Mouse (Mus musculus): ENCODE results near the gene Flna. TPM values are rescaled to one million over a fixed set of nuclear protein-coding genes. Genes with fewer than 3 reads are reported as not detected.

Flna gene
- polyA plus RNA-seq, 1 experiment from 2014 or later: 253 TPM

Small RNA genes within 50 kb of the gene (microRNA-seq; reads per million reads assigned to microRNA genes)
- not detected for gene Mir7091

Other genes starting within 250 kb of the Flna start
- gene Irak1, start 225.9 kb downstream of the Flna start, polyA plus RNA-seq (2016; fragmentation: Nextera tagmentation; extraction: Ambion mirVana): 53.9 and 58.2 TPM in 2 replicates
- not detected in 2 replicates for gene Opn1mw, start 122.4 kb downstream of the Flna start, polyA plus RNA-seq (2016; fragmentation: Nextera tagmentation; extraction: Ambion mirVana)
- 14.9 and 16.7 TPM in 2 replicates for gene Mecp2, start 114.5 kb downstream of the Flna start, polyA plus RNA-seq (2016; fragmentation: Nextera tagmentation; extraction: Ambion mirVana)
- gene Tex28, start 82.0 kb downstream of the Flna start, polyA plus RNA-seq (2016; fragmentation: Nextera tagmentation; extraction: Ambion mirVana): not detected in 2 replicates
- 0.10 and 0.18 TPM in 2 replicates for gene Tktl1, start 72.6 kb downstream of the Flna start, polyA plus RNA-seq (2016; fragmentation: Nextera tagmentation; extraction: Ambion mirVana)
- gene Emd, start 4.9 kb upstream of the Flna start, polyA plus RNA-seq (2016; fragmentation: Nextera tagmentation; extraction: Ambion mirVana): 17.0 and 18.2 TPM in 2 replicates
- gene Rpl10, start 21.0 kb upstream of the Flna start, polyA plus RNA-seq (2016; fragmentation: Nextera tagmentation; extraction: Ambion mirVana): 520 and 550 TPM in 2 replicates
- 80.2 and 85.6 TPM in 2 replicates for gene Taz, start 32.1 kb upstream of the Flna start, polyA plus RNA-seq (2016; fragmentation: Nextera tagmentation; extraction: Ambion mirVana)
- gene Dnase1l1, start 32.5 kb upstream of the Flna start, polyA plus RNA-seq (2016; fragmentation: Nextera tagmentation; extraction: Ambion mirVana): 6.3 and 6.5 TPM in 2 replicates
- 140 and 143 TPM in 2 replicates for gene Atp6ap1, start 47.3 kb upstream of the Flna start, polyA plus RNA-seq (2016; fragmentation: Nextera tagmentation; extraction: Ambion mirVana)
- gene Gdi1, start 55.2 kb upstream of the Flna start, polyA plus RNA-seq (2016; fragmentation: Nextera tagmentation; extraction: Ambion mirVana): 697 and 732 TPM in 2 replicates
- 62.3 and 65.8 TPM in 2 replicates for gene Fam50a, start 63.2 kb upstream of the Flna start, polyA plus RNA-seq (2016; fragmentation: Nextera tagmentation; extraction: Ambion mirVana)
- gene Plxna3, start 79.2 kb upstream of the Flna start, polyA plus RNA-seq (2016; fragmentation: Nextera tagmentation; extraction: Ambion mirVana): 48.6 and 51.8 TPM in 2 replicates
- 90.1 and 94.4 TPM in 2 replicates for gene Lage3, start 103.8 kb upstream of the Flna start, polyA plus RNA-seq (2016; fragmentation: Nextera tagmentation; extraction: Ambion mirVana)
- gene Ubl4a, start 123.4 kb upstream of the Flna start, polyA plus RNA-seq (2016; fragmentation: Nextera tagmentation; extraction: Ambion mirVana): 56.7 and 63.1 TPM in 2 replicates
- 10.1 and 10.5 TPM in 2 replicates for gene Slc10a3, start 123.5 kb upstream of the Flna start, polyA plus RNA-seq (2016; fragmentation: Nextera tagmentation; extraction: Ambion mirVana)
- gene Fam3a, start 143.5 kb upstream of the Flna start, polyA plus RNA-seq (2016; fragmentation: Nextera tagmentation; extraction: Ambion mirVana): 32.1 and 33.7 TPM in 2 replicates
- gene Ikbkg, start 143.5 kb upstream of the Flna start, polyA plus RNA-seq (2016; fragmentation: Nextera tagmentation; extraction: Ambion mirVana): 24.2 and 27.7 TPM in 2 replicates
- 48.8 and 52.9 TPM in 2 replicates for gene G6pdx, start 179.4 kb upstream of the Flna start, polyA plus RNA-seq (2016; fragmentation: Nextera tagmentation; extraction: Ambion mirVana)
- gene Gm6880, start 231.6 kb upstream of the Flna start, polyA plus RNA-seq (2016; fragmentation: Nextera tagmentation; extraction: Ambion mirVana): not detected in 2 replicates

Measured in hindbrain, embryonic 12.5 days (tissue).